Mouse (Mus musculus) heart, adult 2 months (tissue): ENCODE results near the gene Phf14.

Experiments used
- CTCF ChIP-seq: fragments of 200-600 bp; IDR thresholded peaks from 2 replicates; pipeline ENCODE4 v1.8.1; 2022; ENCODE audit warnings: antibody characterized with exemption, mild to moderate bottlenecking, moderate library complexity
- EP300 ChIP-seq: fragments of 200-500 bp; IDR thresholded peaks from 2 replicates; pipeline ENCODE4 v1.6.1; 2011; ENCODE audit warnings: low read depth, low read length, control low read depth; ENCODE audit not compliant: insufficient read depth
- POLR2A ChIP-seq: fragments of 200-500 bp; IDR thresholded peaks from 2 replicates; pipeline ENCODE4 v1.6.1; 2011; ENCODE audit warnings: mild to moderate bottlenecking, low read depth, low read length, control low read depth; ENCODE audit not compliant: insufficient read depth

DNA sequence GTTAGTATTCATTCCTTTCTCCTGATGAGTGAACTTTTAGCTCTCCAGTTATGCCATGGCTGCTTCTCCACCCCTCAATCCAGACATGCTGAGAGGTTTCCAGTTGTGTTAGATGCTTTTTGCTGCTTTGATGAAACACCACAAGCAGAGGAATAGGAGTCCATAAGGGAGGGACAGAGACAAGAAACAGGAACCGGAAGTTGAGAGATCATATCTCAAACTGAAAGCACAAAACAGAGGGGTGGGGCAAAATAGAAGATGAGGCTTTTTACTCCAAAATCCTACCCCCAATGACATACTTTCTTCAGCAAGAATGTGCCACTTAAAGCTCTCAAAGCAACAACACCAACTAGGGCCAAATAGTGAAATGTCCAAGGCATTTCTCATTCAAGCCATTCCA, 188.1 kb downstream of the Phf14 start:
- no peak for TF ChIP-seq POLR2A
- no peak for TF ChIP-seq CTCF
- no peak for TF ChIP-seq EP300
